Mouse (Mus musculus) lung, embryonic 16.5 days (tissue): ENCODE data around the gene Txnrd3. TPM values are rescaled to one million over a fixed set of nuclear protein-coding genes. Genes with fewer than 3 reads are reported as not detected.

Experiments used
- ATAC-seq: fragments of 200-750 bp; cut with Nextera tagmentation; 2 replicates; pipeline ENCODE4 v1.8.0; 2017; ENCODE audit warnings: low read depth, mild to moderate bottlenecking, moderate library complexity
- H3K27ac ChIP-seq: fragments of 300-500 bp; sonication (generic); 2 replicates; pipeline ENCODE4 v1.5.1; 2014; ENCODE audit warnings: mild to moderate bottlenecking, control low read depth, low read length
- H3K27me3 ChIP-seq: fragments of 300-500 bp; sonication (generic); 2 replicates; pipeline ENCODE4 v1.6.1; 2014; ENCODE audit warnings: low read depth, low read length, mixed read lengths; ENCODE audit not compliant: control insufficient read depth, insufficient read depth
- H3K36me3 ChIP-seq: fragments of 300-500 bp; sonication (generic); 2 replicates; pipeline ENCODE4 v1.6.1; 2014; ENCODE audit warnings: low read length; ENCODE audit not compliant: control insufficient read depth, insufficient read depth
- H3K4me1 ChIP-seq: fragments of 300-500 bp; sonication (generic); replicated peaks from 2 replicates; pipeline ENCODE4 v1.6.1; 2014; ENCODE audit warnings: low read length, mixed read lengths; ENCODE audit not compliant: control insufficient read depth, insufficient read depth
- H3K4me2 ChIP-seq: fragments of 300-500 bp; sonication (generic); 2 replicates; pipeline ENCODE4 v1.6.1; 2014; ENCODE audit warnings: low read depth, low read length, control low read depth
- H3K4me3 ChIP-seq: fragments of 300-500 bp; sonication (generic); 2 replicates; pipeline ENCODE4 v1.5.1; 2014; ENCODE audit warnings: mild to moderate bottlenecking, low read length, control low read depth
- H3K9ac ChIP-seq: fragments of 300-500 bp; sonication (generic); 2 replicates; pipeline ENCODE4 v1.6.1; 2014; ENCODE audit warnings: low read length, control low read depth
- H3K9me3 ChIP-seq: fragments of 300-500 bp; sonication (generic); 2 replicates; pipeline ENCODE4 v1.6.1; 2016; ENCODE audit warnings: low read length; ENCODE audit not compliant: control insufficient read depth
- WGBS: fragments of 180-500 bp; shearing (Covaris S2); extraction: QIAGEN DNeasy Blood & Tissue Kit; methylation state at CpG from one replicate; pipeline ENCODE4 v1.1.7; 2014; 5-methylcytosine and 5-hydroxymethylcytosine counted together
- polyA plus RNA-seq: library from polyadenylated mRNA; unstranded; fragments of >200 nt; fragmentation: Nextera tagmentation; extraction: Ambion mirVana; gene quantifications from 2 replicates; pipeline ENCODE4 v1.2.1, GENCODE M21; 2015

Txnrd3 gene
- polyA plus RNA-seq, 1 experiment from 2014 or later, result 10.4 TPM

DNA sequence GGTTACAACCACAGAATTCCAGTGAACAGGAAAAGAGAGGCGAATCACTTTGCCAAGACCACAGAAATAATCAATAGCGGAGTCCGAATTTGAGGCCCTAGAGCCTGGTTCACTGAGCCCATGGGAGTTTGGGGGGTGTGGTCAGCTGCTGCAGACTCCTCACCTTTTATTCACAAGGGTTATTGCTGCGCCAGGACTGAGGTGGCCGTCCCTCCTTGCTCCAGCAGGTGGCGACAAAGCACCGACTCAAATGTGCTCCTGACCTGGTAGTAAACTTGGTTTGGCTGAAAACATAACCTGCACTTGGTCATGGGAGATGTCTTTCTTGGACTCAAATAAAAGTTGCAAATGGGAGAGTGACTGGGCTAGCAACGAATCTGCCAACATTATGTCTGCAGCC, 36.4 kb downstream of the Txnrd3 start:
- H3K36me3 ChIP-seq, result no peaks in the 10 kb centered on the region
- no peak overlapping the region for H3K4me3 ChIP-seq
- H3K9ac ChIP-seq, result no peak overlapping the region
- H3K9me3 ChIP-seq, result 0 out of 2 replicates have a peak, but pooled peaks cover 3% of the 10 kb centered on the region
- H3K27ac ChIP-seq, result no peak overlapping the region
- no peaks in the 10 kb centered on the region for H3K4me1 ChIP-seq
- peak; percentile 65; the same call in 1 of the 2 replicates for ATAC-seq
- WGBS, result 8% methylated on average over 8 of the region's 8 CpGs
- H3K4me2 ChIP-seq, result no peak overlapping the region
- H3K27me3 ChIP-seq, result no peaks in the 10 kb centered on the region

DNA sequence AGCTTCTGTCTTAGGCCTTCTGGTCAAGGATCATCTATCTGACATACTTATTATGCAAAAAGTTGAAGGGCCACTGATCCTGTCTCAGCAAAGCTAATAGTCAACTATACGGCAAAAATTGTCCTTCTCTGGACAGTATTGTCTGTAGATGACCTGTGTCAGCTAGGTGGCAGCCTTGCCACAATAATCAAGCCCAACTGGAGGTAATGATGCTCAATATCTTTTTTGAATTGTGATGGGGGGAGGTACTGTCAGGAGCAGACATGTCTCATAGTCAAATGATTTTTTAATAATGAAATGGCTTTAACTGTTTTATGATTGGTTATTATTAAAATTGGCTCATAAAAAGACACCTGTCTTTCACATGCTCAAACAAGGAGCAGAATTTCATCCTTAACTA, 40.4 kb downstream of the Txnrd3 start:
- H3K9me3 ChIP-seq, result no peaks in the 10 kb centered on the region
- no peak for ATAC-seq
- no peaks in the 10 kb centered on the region for H3K36me3 ChIP-seq
- WGBS, result 67% methylated on average over 1 of the region's 1 CpGs
- H3K4me3 ChIP-seq, result no peak overlapping the region
- H3K27me3 ChIP-seq, result no peaks in the 10 kb centered on the region
- no peaks in the 10 kb centered on the region for H3K4me1 ChIP-seq
- H3K4me2 ChIP-seq, result no peak overlapping the region
- H3K27ac ChIP-seq, result no peak overlapping the region
- H3K9ac ChIP-seq, result no peak overlapping the region

DNA sequence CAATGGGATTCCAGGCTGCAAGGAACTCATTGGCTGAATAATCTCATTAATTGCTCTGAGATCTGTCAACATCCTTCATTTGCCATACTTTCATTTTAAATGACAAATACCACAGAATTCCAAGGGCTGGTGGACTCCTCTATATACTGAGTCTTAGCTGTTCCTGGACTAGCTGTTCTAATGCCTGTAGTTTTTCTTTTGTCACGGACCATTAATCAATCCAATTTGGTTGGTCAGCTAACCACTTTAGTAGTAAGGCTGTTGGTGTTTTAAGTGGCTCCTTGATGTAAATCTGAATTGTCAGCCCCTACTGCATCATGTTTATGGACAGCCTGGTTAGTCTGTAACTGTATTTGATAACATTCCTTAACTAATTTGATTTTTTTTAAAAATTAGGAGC, 43.3 kb downstream of the Txnrd3 start:
- 81% methylated on average over 1 of the region's 1 CpGs for WGBS
- Histone ChIP-seq H3K27me3 (no peaks in the 10 kb centered on the region), H3K4me2 (no peak overlapping the region), H3K9ac (no peak overlapping the region), H3K4me3 (no peak overlapping the region), H3K4me1 (no peaks in the 10 kb centered on the region), H3K9me3 (no peaks in the 10 kb centered on the region), H3K27ac (no peak overlapping the region), H3K36me3 (no peaks in the 10 kb centered on the region)
- no peak for ATAC-seq

DNA sequence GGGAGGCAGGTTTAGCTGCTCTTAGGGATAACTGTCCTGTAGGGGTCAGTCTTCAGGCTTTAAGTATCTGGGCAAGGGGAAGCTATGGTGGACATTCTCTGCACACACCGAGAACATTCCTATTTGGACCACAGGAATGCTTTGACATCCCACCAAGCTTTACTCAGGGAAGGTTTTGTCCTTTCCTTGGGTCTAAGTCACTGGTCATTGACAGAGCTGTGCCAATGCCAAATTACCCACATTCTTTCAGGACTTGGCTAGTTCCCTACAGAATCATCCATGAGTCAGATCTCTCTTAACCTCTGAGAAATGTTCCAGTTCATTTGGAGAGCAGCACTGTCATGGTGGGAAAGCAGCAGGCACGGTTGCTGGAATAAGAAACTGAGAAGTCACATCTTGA, 62.8 kb downstream of the Txnrd3 start:
- H3K4me1 ChIP-seq, result no peaks in the 10 kb centered on the region
- H3K27ac ChIP-seq, result no peak overlapping the region
- WGBS, result 64% methylated on average over 2 of the region's 2 CpGs
- H3K9ac ChIP-seq, result no peak overlapping the region
- no peaks in the 10 kb centered on the region for H3K9me3 ChIP-seq
- no peak for ATAC-seq
- H3K36me3 ChIP-seq, result no peaks in the 10 kb centered on the region
- no peaks in the 10 kb centered on the region for H3K27me3 ChIP-seq
- no peak overlapping the region for H3K4me3 ChIP-seq
- no peak overlapping the region for H3K4me2 ChIP-seq

DNA sequence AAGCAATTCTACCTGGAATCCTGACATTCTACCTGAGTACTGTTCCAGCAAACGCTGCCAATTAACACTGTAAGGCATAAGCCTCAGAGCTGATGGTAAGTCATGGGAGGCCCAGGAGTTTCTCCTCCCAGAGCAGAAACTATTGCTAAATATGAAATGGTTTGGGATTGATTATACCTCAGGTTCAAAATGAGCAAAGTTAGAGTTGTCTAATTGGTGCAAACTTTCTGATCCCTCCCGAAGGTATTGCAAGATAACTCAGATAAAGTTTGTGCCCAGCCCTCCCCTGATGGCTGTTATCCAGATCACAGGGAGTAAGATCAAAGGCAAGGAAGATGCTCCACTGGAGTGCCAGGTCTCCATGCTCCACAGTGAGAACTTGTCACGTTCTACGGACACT, 63.5 kb downstream of the Txnrd3 start, which contains the start of gene Vmn1r40:
Gene Vmn1r40, plus strand, starts transcription at position 301 of the 400 bp plus-strand sequence.
- ATAC-seq, result no peak
- WGBS, result 72% methylated on average over 4 of the region's 4 CpGs
- H3K9ac ChIP-seq, result no peak within 1 kb of the TSS
- H3K36me3 ChIP-seq, result no peaks in the 10 kb centered on the region
- no peaks in the 10 kb centered on the region for H3K9me3 ChIP-seq
- no peak within 1 kb of the TSS for H3K4me3 ChIP-seq
- no peaks in the 10 kb centered on the region for H3K27me3 ChIP-seq
- no peaks in the 10 kb centered on the region for H3K4me1 ChIP-seq
- H3K27ac ChIP-seq, result no peak within 1 kb of the TSS
- no peak within 1 kb of the TSS for H3K4me2 ChIP-seq

DNA sequence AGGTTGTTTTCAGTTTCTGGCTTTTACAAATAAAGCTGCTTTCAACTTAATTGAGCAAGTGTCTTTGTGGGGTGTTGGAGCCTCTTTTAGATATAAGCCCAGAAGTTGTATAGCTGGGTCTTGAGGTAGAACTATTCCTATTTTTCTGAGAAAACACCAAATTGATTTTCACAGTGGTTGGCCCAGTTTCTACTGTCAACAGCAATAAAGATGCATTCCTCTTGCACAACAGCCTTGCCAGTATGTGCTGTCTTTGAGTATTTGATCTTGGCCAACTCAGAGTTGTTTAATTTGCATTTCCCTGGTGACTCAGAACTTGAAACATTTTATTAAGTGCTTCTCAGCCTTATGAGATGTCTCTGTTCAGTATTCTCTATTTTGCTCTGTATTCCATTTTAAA, 74.3 kb downstream of the Txnrd3 start:
- H3K4me1 ChIP-seq, result no peaks in the 10 kb centered on the region

More for the DNA sequence above, 74.3 kb downstream of the Txnrd3 start:
- no peak overlapping the region for H3K4me2 ChIP-seq
- H3K27ac ChIP-seq, result no peak overlapping the region
- H3K27me3 ChIP-seq, result no peaks in the 10 kb centered on the region
- no peaks in the 10 kb centered on the region for H3K9me3 ChIP-seq
- H3K36me3 ChIP-seq, result no peaks in the 10 kb centered on the region
- H3K4me3 ChIP-seq, result no peak overlapping the region
- no peak overlapping the region for H3K9ac ChIP-seq
- no peak for ATAC-seq

Other genes starting within 250 kb of the Txnrd3 start
- 54.4 and 55.9 TPM in 2 replicates for gene Chchd6, start 48.3 kb upstream of the Txnrd3 start, polyA plus RNA-seq
- gene Vmn1r40, start 63.6 kb downstream of the Txnrd3 start, polyA plus RNA-seq, result not detected in 2 replicates
- gene Vmn1r41, start 96.8 kb downstream of the Txnrd3 start, polyA plus RNA-seq, result not detected in 2 replicates
- gene Vmn1r42, start 232.4 kb downstream of the Txnrd3 start, polyA plus RNA-seq, result not detected in 2 replicates
- not detected in 2 replicates for gene Vmn1r43, start 232.4 kb downstream of the Txnrd3 start, polyA plus RNA-seq
- gene Vmn1r44, start 239.7 kb downstream of the Txnrd3 start, polyA plus RNA-seq, result not detected in 2 replicates